Mouse (Mus musculus) kidney, postnatal 10 days (tissue): ENCODE results near the gene Lamb2.
A peak's percentile ranks its signal among the peaks of the same experiment; 100 is the strongest.

Source experiments
- DNase-seq: peaks from one replicate; pipeline ENCODE4 v3.0.0; 2021; ENCODE audit warnings: mixed read lengths

Lamb2 gene

DNA sequence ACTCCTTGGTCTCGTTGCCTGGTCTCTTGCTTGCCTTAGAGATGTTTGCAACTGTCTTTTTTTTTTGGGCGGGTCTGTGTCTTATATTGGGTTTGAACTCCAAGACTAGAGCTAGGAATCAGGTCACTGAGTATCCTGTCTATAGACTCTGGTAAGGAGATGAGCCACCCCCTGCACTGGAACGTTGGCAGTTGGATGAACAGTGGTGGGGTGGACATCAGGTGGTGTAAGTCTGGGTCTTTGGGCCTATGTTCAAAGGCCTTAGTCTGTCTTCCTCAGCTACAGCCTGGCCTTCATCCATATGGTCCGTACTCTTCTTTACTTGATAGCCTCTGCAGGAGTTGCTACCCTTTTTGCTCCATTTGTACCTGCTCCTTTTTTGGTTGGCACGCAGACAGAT, 17.9 kb upstream of the Lamb2 start:
- DNase-seq = no peak

DNA sequence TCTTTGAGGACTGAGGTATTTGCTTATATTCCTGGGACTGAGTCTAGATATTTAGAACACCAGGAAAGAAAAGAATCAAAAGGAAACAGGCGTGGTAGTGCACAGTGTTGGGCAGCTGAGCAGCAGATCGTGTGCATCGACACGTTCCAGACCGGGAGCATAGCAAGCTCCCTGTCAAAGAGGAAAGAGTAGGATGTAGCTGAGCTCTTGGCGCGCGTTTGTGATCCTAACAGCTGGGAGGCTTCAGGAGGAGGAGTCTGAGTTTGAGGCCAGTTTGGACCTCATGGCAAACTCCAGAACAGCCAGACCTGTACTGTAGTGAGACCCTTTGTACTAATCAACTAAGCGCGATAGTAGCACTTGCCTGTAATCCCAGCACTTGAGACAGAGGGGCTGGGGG, 17.3 kb upstream of the Lamb2 start:
- peak; percentile 72 for DNase-seq

- DNase-seq = no peak
Measured at GRCm38 (mm10) chr9:108463713-108464112, 15.8 kb upstream of the Lamb2 start.

DNA sequence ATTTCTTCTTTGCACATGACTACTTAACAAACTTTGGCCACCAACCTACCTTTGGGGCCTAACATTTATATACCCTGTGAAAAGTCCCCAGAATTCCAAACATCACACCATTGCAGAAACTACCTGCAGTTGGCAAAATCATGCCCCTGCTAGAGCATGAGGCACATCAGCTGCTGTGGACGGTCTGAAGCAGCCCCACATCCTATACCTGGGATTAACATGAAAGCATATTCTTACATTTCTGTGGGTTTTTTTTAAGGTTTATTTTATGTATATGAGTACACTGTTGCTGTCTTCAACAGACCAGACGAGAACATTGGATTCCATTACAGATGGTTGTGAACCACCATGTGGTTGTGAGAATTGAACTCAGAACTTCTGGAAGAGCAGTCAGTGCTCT, 13.3 kb upstream of the Lamb2 start:
- DNase-seq = no peak

GRCm38 (mm10) chr9:108469430-108469829, 10.1 kb upstream of the Lamb2 start:
- DNase-seq = no peak

- no peak for DNase-seq
Measured at GRCm38 (mm10) chr9:108469845-108470244, 9.7 kb upstream of the Lamb2 start.

DNA sequence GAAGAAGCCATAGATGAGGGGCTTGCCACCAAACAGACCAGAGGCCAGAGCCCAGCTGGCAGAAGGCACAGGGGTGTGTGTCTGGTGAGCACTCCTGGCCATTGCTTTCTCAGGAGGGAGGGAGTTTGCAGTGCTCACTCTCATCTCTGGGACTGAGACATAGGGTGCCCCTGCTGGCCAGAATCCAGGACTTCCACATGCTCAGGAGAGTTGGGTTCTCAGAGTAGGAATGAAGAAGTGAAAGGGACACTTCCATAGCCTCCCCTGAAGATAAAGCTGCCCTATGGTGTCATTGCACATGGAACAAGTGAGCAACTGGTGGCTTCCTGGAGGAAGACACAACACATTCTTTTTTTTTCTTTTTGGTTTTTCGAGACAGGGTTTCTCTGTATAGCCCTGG, 5.0 kb upstream of the Lamb2 start:
- no peak for DNase-seq

DNA sequence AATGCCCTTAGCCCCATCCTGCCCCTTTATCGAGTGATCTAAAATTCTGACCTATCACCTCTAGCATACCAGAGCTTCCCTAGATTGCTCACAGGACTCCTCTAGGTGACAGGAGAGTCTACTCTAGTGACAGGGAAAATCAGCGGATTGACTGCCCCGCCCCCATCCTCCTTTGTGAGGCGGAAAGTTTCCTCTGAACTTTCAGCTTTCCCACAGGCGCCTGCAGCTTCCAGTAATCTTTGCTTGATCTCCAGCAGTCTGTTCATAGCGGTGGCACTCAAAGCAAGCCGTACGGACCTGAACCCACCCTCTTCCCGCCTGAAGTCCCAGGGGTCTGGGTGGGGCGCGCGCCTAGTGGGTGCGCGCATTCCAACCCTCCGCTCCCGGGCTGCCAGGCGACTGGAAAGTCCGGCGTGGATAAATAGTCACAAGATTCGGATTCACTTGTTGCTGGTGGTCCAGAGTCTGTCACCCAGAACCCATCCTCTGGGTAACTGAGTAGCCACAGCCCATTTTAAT, 839 bp upstream of the Lamb2 start:
- peak; percentile 92 for DNase-seq

GRCm38 (mm10) chr9:108479241-108479640, 295 bp upstream of the Lamb2 start:
- no peak for DNase-seq

DNA sequence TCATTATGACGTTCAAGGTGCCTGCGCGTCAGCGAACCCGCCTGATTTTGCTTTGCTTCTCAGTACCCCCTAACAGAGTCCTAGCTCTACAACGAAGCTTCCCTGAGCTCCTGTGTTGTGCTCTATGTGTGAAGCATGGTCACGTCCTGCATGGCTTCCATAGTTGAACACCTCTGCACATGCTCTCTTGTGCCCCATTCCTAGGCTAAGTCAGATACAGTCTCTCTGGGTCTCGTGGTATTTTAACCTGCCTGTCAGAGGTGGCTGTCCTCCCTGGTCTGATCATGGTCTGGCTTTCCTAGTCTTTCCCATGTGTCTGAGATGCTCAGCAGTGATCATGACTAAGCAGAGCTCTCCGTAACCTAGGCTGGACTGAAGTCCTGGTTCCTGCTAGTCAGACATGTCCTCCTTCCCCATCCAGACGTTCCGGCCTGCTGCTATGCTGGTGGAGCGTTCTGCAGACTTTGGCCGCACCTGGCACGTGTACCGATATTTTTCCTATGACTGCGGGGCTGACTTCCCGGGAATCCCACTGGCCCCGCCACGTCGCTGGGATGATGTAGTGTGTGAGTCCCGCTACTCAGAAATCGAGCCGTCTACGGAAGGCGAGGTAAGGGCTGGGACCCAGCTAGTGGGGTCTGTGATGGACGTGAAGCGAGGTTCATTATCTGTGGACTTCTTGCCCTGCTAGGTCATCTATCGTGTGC, 1.4 kb downstream of the Lamb2 start:
- no peak for DNase-seq

DNA sequence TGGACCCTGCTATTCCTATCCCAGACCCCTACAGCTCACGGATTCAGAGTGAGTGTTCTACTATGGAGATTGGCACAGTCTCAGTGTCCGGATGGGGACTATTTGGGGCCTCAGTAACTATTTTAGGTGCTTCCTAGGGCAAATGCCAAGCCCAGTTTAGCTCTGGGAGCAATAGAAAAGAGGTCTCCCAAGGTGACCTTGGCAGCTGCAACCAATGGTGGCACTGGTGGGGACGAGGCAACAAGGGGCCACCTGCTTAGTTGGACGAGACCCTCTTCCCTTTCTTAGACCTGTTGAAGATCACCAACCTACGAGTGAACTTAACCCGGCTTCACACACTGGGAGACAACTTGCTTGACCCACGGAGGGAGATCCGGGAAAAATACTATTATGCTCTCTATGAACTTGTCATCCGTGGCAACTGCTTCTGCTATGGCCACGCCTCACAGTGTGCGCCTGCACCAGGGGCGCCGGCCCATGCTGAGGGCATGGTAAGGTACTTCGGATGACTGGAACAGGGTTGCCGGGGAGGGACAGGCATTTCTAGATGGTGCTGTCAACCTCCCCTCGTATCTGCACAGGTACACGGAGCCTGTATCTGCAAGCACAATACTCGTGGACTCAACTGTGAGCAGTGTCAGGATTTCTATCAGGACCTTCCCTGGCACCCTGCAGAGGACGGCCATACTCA, 2.1 kb downstream of the Lamb2 start:
- DNase-seq = no peak

DNA sequence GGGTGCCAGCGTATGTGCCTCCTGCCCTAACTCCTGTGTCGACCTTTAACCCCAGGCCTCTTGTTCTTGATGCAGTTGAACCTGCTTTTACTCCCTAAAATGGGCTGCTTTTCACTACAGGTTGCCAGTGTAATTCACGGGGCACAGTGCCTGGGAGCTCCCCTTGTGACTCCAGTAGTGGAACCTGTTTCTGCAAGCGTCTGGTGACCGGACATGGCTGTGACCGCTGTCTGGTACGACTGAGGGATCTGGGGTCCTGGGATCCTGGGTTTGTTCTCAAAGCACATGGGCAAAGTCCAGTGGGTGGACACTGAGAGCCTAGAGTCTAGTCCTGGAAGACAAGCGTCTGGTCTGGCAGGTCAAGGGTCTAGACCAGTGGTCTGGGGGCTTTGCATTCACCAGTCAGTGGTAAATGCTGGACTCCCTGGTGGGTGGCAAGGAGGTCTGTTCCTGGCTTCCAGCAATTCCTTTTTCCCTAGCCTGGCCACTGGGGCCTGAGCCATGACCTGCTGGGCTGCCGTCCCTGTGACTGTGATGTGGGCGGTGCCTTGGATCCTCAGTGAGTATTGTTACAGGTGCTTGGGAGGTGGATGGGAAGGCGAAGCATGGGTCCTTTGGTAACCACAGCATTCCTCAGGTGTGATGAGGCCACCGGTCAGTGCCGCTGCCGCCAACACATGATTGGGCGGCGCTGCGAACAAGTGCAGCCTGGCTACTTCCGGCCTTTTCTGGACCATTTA, 3.7 kb downstream of the Lamb2 start:
- DNase-seq = no peak

DNA sequence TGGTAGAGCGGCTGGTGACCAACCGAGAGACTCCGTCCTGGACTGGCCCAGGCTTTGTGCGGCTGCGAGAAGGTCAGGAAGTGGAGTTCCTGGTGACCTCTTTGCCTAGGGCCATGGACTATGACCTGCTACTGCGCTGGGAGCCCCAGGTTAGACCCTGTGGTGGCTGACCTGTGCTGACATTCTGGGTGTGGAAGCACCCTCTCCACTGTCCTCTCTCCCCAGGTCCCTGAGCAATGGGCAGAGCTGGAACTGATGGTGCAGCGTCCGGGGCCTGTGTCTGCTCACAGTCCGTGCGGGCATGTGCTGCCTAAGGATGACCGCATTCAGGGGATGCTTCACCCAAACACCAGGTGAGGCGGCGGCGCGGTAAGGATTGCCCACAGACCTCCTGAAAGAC, 4.5 kb downstream of the Lamb2 start:
- no peak for DNase-seq

GRCm38 (mm10) chr9:108485301-108485875, 5.9 kb downstream of the Lamb2 start:
- no peak for DNase-seq

- DNase-seq = no peak
Measured at GRCm38 (mm10) chr9:108486973-108487530, 7.5 kb downstream of the Lamb2 start.

- no peak for DNase-seq
Measured at GRCm38 (mm10) chr9:108488403-108488802, 8.9 kb downstream of the Lamb2 start.

DNA sequence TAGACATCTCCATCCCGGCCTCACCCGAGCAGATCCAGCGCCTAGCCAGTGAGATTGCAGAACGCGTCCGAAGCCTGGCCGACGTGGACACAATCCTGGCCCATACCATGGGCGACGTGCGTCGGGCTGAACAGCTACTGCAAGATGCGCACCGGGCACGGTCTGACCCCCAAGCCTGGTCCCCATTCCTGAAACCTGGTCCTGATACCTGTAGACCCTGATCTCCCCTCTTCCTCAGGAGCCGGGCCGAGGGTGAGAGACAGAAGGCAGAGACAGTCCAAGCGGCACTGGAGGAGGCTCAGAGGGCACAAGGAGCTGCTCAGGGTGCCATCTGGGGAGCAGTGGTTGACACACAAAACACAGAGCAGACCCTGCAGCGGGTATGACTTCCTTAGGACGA, 9.7 kb downstream of the Lamb2 start:
- no peak for DNase-seq

DNA sequence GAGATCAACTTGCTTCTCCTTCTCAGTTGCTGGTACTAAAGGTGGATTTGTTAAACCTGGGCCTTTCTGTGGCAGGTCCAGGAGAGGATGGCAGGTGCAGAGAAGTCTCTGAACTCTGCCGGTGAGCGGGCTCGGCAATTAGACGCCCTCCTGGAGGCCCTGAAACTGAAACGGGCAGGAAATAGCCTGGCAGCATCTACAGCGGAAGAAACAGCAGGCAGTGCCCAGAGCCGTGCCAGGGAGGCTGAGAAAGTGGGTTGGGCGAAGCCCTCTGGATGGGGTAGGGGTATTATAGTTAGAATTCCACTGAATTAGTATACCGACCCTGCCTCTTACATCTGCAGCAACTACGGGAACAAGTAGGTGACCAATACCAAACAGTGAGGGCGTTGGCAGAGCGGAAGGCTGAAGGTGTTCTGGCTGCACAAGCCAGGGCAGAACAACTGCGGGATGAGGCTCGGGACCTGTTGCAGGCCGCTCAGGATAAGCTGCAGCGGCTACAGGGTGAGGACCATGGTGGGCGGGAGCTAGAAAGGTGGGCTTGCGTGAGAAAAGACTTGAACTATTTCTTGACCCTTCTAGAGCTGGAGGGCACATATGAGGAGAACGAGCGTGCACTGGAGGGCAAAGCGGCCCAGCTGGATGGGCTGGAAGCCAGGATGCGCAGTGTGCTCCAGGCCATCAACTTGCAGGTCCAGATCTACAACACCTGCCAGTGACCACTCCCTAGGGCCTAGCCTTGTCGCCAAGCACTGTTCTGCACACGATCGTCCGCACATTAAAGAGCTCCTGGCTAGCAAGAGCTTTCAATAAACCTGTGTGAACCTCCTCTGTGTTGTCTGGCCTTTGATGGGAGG, 10.4 kb downstream of the Lamb2 start:
- DNase-seq = no peak

DNA sequence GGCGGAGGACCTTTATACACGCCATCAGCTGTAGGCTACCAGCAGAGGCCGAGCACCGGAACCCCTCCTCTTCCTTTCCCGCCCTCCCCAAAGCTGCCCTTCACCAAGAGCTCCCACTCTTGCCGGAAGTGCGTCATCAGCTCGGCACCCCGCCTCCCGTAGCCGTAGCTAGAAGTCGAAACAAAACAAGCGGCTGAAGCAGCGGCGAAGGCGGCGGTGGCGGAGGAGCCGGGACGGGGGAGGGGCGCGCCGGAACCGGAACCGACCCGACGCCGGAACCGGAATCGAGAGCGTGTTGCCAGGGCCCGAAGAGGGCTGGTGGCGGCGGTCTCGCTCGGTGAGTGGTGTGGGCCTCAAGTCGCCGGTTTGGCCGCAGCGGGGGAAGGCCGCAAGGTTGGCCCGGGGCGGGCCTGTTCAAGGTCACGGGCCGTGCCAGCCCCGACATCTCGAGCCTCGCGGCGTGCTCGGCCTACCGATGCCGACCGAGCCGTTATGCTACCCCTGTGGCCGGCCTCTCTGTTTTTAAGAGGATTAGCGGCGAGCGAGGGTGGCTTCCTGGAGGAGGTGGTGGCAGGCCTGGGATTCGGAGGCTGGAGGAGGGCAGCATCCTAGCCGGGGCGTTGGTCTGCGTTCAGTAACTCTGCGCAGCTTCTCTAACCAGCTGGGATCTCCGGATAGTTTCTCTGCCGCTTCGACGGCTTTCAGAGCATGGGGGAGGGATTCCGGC, 11.2 kb downstream of the Lamb2 start, which contains the start of gene Usp19:
Gene Usp19 (plus strand): TSS at position 44 of the 727 bp plus-strand sequence.
- peak; percentile 99 for DNase-seq

- no peak for DNase-seq
Measured at GRCm38 (mm10) chr9:108491286-108491580, 11.7 kb downstream of the Lamb2 start.

- peak; percentile 51 for DNase-seq
Measured at GRCm38 (mm10) chr9:108492043-108492750, 12.7 kb downstream of the Lamb2 start.
